Mouse (Mus musculus): ENCODE measurements around the gene Mum1l1. TPM values are rescaled to one million over a fixed set of nuclear protein-coding genes. Genes with fewer than 3 reads are reported as not detected.
"Not testable (repeated sequence)": the region's sequence is repeated elsewhere in the genome, so short reads cannot be mapped to it uniquely, and the experiment has no call there.

Gene Mum1l1
- 1 to 10 TPM; 2.2 to 3.3 TPM for total RNA-seq (2021)

DNA sequence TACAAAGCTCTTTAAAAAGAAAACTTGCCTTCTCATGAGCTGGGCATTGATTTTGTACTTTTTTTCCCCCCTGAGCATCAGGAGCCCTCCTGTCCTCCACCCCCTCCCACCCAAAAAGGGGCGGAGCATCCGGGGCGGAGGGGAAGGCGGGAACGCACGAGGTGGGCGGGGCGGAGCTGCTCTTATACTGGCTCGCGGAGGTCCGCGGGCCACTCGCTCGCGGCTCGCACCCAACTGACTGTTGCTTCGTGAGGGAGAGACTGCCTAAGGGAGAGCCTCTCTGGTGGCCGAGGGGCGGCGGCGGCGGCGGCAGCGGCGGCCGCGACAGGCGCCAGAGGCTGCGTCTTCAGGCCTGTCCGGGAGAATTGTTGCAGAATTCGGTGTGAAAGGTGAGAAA is at the start of gene Mum1l1:
Gene Mum1l1, plus strand, starts transcription at position 214 of the 397 bp plus-strand sequence.
- intact Hi-C loops (cut with DNase I) = no loop called here
- DNase-seq (ENCODE audit: low spot score in 2 of 2) = peak in 1 of 2 experiments; percentile 30

- DNase-seq (ENCODE audit: low spot score in 2 of 2) = no peak
- intact Hi-C loops (cut with DNase I) = no loop called here
Measured at GRCm38 (mm10) chrX:139178928-139179327, 30.9 kb upstream of the Mum1l1 start, which contains the start of gene 4933428M09Rik. TSS of gene 4933428M09Rik (plus strand) at chrX:139179228.

DNA sequence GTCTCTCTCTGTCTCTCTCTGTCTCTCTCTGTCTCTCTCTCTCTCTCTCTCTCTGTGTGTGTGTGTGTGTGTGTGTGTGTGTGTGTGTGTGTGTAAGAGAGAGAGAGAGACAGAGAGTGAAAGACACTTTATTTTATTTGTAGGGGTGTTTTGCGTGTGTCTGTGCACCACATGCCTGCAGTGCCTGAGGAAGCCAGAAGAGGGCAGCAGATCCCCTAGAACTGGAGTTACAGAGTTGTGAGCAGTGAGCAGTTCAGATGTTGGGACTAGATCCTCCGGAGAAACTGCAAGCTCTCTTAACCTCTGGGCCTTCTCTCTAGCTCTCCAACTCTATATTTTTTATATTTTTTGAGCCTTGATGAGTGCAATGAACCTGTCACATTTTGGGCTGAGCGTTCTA is 18.3 kb upstream of the Mum1l1 start:
- DNase-seq (ENCODE audit: low spot score in 2 of 2); intact Hi-C loops (cut with DNase I): not testable (repeated sequence)

DNA sequence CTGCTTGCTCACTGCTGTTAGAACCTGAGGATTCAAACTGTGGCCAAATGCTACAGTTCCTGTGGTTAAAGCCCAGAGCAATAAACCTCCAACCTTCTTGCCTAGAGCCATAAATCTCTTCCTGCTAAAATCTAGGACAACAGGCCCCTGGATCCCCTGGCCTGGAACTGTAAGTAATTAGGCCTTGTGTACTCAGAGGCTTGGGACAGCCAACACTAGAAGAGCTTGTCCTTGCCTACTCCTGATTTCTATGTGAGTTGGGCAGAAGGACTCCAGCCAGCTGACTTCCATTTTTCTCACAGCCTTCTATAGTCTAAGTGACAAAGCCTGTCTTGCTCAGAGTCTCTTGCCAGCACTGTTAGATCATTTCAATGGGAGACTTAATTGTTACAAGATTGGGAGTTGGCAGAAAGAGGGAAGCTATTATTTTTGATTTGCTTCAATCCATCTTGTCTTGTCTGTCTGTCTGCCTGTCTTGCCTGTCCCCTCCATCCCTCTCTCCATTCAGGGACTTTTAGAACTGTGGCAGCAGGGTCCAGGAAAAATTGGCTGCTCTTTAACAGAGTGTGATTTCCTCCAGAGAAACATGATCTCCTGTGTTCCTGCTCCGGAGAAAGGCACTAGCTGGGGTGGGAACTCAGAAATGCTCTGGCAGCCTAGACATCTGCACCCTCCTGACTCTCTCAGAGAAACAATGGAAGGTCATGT is 15.1 kb upstream of the Mum1l1 start:
- DNase-seq (ENCODE audit: low spot score in 2 of 2) = no peak
- intact Hi-C loops (cut with DNase I) = loop anchor here (5.0 kb wide), 1 partner anchor 47 kb away; no protein-coding TSS in a partner anchor

DNA sequence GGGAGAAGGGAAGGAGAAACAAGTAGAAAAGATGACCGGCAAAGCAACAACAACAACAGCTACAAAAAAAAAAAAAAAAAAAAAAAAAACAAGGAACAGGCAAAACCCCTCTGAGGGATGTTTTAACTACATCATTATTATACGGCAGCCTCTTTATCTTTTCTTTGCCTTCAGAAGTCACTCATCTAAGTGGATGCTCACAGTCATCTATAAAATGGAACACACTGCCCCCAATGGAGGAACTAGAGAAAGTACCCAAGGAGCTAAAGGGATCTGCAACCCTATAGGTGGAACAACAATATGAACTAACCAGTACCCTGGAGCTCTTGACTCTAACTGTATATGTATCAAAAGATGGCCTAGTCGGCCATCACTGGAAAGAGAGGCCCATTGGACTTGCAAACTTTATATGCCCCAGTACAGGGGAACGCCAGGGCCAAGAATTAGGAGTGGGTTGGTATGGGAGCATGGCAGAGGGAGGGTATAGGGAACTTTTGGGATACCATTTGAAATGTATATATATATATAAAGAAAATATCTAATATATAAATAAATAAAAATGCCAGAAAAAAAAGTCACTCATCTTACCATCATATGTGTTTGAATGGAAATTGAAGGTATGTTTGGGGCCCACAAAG is 532 bp upstream of the Mum1l1 start:
- intact Hi-C loops (cut with DNase I); DNase-seq (ENCODE audit: low spot score in 2 of 2): not testable (repeated sequence)

GRCm38 (mm10) chrX:139214765-139215164 is 4.9 kb downstream of the Mum1l1 start:
- intact Hi-C loops (cut with DNase I) = no loop called here

DNA sequence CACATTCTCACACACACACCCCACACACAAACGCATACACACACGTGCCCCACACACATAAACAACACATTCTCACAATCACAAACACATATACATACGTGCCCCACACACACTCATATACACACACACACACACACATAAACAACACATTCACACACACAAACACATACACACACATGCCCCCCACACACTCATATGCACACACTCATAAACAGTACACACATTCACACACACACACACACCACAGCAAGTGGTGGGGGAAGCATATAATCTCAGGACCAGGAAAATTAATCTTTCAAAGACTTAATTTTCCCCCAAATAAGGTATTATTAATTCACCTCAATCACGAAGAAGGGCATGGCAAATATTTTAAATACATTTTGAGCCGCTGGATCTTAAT is 6.6 kb downstream of the Mum1l1 start:
- intact Hi-C loops (cut with DNase I) = no loop called here
- no peak for DNase-seq (ENCODE audit: low spot score in 2 of 2)

More at GRCm38 (mm10) chrX:139214765-139215164, 4.9 kb downstream of the Mum1l1 start:
- DNase-seq (ENCODE audit: low spot score in 2 of 2) = no peak

- intact Hi-C loops (cut with DNase I) = no loop called here
- peak; percentile 24 to 30 for DNase-seq (ENCODE audit: low spot score in 2 of 2)
Measured at GRCm38 (mm10) chrX:139216991-139217593, 7.2 kb downstream of the Mum1l1 start.

- intact Hi-C loops (cut with DNase I) = no loop called here
- no peak for DNase-seq (ENCODE audit: low spot score in 2 of 2)
Measured at GRCm38 (mm10) chrX:139217776-139218175, 7.9 kb downstream of the Mum1l1 start.

- intact Hi-C loops (cut with DNase I) = no loop called here
- DNase-seq (ENCODE audit: low spot score in 2 of 2) = peak; percentile 42 to 62
Measured at GRCm38 (mm10) chrX:139219017-139219416, 9.2 kb downstream of the Mum1l1 start.

DNA sequence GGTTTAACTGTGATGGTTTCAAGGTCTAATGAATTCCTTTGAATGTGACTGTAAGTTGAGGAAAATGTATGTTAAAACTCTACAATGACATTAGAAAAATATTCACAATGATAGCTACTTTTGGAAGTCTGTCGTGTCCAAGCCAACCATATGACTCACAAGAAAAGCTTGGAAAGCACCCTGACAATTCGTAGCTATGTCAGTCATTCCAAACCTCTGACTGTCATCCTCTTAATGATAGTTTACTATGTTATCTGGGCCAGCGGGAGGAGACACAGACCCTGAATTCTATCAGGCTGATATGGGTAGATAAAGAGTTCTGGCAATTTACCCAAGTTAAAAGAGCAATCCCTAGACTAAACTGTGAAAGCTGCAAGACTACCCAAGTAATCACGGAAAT is 11.0 kb downstream of the Mum1l1 start:
- no peak for DNase-seq (ENCODE audit: low spot score in 2 of 2)
- intact Hi-C loops (cut with DNase I) = loop anchor here (5.0 kb wide), 1 partner anchor 146 kb away; no protein-coding TSS in a partner anchor

GRCm38 (mm10) chrX:139221893-139222292 is 12.1 kb downstream of the Mum1l1 start:
- DNase-seq (ENCODE audit: low spot score in 2 of 2) = no peak
- intact Hi-C loops (cut with DNase I) = loop anchor here (5.0 kb wide), 1 partner anchor 145 kb away; no protein-coding TSS in a partner anchor

DNA sequence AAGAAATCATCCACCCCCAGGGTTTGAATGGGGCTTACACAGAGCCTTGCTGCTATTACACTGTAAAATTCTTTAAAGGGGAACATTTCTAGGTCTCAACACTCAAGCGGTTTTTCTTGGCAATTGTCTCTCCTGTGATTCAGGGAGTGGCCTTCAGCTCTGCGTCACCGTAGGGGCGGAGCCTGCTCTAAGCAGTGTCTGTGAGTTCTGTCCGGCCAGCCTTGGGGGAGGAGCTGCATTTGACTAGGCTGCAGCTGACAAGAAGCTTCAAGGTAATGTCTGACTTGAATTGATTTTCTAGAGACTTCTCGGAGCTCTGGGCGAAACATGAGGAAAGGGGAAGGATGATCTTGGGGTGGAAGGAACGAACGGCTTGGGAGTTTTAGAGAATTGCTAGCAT is 21.3 kb downstream of the Mum1l1 start:
- intact Hi-C loops (cut with DNase I) = no loop called here
- peak in 1 of 2 experiments; percentile 35 for DNase-seq (ENCODE audit: low spot score in 2 of 2)

GRCm38 (mm10) chrX:139247294-139247693 is 37.5 kb downstream of the Mum1l1 start:
- DNase-seq (ENCODE audit: low spot score in 2 of 2) = no peak
- intact Hi-C loops (cut with DNase I) = no loop called here

DNA sequence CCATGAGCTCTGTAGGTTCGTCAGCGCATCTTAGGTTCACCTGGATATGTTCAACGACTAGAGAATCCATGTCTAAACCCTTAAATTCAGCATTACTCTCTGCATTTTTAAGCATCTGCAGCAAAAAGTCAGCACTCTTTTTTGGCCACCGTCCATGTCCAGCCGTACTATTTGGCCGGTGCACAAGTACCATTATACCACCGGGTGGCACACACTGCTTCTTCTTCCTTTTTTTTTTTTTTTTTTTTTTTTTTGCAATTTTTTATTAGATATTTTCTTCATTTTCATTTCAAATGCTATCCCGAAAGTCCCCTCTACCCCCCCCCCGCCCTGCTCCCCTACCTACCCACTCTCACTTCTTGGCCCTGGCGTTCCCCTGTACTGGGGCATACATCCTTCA is 47.2 kb downstream of the Mum1l1 start:
- intact Hi-C loops (cut with DNase I) = no loop called here
- no peak for DNase-seq (ENCODE audit: low spot score in 2 of 2)

DNA sequence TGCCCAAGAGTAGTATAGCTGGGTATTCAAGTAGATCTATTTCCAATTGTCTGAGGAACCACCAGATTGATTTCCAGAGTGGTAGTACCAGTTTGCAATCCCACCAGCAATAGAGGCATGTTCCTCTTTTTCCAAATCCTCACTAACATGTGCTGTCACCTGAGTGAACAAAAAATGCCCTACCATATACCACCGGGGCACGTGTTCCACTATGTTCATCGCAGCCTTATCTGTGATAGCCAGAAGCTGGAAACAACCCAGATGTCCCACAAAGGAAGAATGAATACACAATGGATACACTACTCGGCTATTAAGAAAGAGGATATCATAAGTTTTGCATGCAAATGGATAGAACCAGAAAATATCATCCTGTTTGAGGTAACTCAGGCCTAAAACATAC is 72.1 kb downstream of the Mum1l1 start:
- intact Hi-C loops (cut with DNase I) = no loop called here
- no peak for DNase-seq (ENCODE audit: low spot score in 2 of 2)

Other genes with a start within 250 kb of the Mum1l1 start
- gene Serpina7, start 124.8 kb upstream of the Mum1l1 start, total RNA-seq (2021) = not detected
- not detected for gene 4930513O06Rik, start 123.8 kb upstream of the Mum1l1 start, total RNA-seq (2021)
- not detected for gene 4933428M09Rik, start 30.8 kb upstream of the Mum1l1 start, total RNA-seq (2021)
- not detected for gene Trap1a, start 123.6 kb downstream of the Mum1l1 start, total RNA-seq (2021)

Measured in left cerebral cortex, postnatal 25 days (tissue).